Mouse (Mus musculus): ENCODE measurements at regions not wholly inside any gene's neighbourhood (a gene's known extent, or its start where the extent isn't known, plus 50 kb on each side); places are given as distances from the start of the nearest gene placed in this dataset.

DNA sequence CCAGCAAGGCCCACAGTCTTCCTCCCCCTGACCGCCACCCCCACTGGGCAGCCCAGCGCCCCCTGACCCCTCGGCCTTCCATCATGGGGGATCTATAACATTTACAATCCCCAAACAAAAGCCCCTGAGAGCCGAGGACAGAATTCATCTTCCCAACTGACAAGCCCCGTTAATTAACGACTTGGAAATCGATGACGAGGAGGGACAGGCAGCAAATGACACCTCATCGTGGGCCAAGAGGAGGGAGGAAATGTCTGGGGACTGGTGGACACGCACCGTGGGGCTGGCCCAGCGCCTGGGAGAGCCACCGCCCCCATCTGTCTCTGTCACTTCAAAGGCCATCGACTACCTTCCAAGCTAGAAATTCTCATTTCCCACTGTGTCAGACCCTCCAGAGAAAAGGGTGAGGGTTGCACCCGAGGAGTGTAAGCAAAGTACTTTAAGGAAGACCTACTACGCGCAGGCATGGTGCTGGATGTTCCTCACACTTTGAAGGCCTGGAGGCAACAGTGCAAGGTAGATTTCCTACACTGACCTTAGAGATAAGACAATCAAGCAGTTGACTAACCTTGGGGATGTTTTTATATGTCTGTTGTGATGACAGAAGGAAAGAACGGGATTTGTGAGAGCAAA is 146.4 kb downstream of the Mrm1 start:
- TF ChIP-seq GATA1 (IDR thresholded peaks at IDR 0.05; ENCODE audit: borderline replicate concordance, low read length) (no peak), FLI1 (IDR thresholded peaks at IDR 0.05; ENCODE audit: low read length) (no peak)

Measured in megakaryocyte, embryonic 14.5 days (primary cell).